Mouse (Mus musculus) left cerebral cortex, postnatal 10 days (tissue): ENCODE data around the gene Mlf2. TPM values are rescaled to one million over a fixed set of nuclear protein-coding genes. Genes with fewer than 3 reads are reported as not detected.

Experiments
- DNase-seq, 2 experiments: peaks; one replicate each; pipeline ENCODE4 v3.0.0; 2021 to 2022; ENCODE audit warnings: low spot score in 2 of 2, mixed read lengths in 1 of 2; ENCODE audit errors: extremely low spot score in 1 of 2
- intact Hi-C: fragments of 180-260 bp; cut with DNase I; formaldehyde crosslinking; loops from one replicate; pipeline ENCODE4 v1.15.1; 2025
- total RNA-seq, 2 experiments: library from RNA; stranded (reverse); gene quantifications; 2 replicates each; pipeline ENCODE4 v1.2.3; 2021

Mlf2 gene
- total RNA-seq, 2 experiments from 2014 or later: 597 to 610 TPM

DNA sequence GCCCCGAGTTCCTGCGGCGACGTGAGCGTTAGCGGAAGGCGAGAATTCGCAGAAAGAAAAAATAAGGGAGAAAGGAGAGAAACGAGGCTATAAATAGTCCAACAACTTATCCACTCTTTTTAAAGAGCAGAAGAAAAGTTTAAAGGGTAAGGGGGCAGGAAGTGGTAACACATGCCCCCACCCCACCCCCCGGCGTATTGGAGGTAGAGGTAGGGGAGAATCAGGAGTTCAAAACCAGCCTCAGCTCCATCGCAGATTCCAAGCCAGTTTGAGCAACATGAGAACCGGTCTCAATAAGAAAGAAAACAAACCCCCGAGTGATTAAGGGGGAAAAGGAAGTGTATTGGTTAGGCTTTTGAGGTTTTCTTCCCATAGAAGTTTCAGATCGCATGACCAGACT lies 34.6 kb downstream of the Mlf2 start:
- intact Hi-C loops: no loop called here
- no peak for DNase-seq

DNA sequence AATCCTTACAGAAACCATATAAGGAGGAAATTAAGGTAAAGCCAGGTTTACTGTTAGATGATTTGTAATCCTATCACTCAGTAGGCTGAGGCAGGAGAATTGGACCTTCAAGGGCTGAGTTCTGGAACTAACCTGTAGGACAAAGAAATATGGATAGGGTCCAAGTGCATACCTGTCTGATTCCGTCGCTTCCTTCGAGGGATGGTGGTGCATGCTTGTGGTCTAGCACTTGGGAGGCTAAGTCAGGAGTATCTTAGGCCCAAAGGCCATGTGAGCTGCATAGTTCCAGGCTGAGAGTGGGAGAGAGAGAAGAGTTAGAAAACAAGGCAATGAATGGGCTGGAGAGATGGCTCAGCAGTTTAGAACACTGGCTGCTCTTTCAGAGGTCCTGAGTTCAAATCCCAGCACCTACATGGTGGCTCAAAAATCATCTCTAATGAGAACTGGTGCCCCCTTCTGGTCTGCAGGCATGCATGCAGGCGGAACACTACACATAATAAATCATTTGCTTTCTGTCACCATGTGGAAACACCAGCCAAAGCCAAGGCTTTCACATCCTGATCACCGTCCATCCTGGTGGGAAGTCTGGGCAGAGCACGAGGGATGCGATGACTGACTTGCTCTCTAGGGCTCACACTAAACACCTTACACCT lies 35.4 kb downstream of the Mlf2 start:
- intact Hi-C loops: no loop called here
- no peak for DNase-seq

GRCm38 (mm10) chr6:124967766-124968165 lies 36.6 kb downstream of the Mlf2 start:
- DNase-seq: peak in 1 of 2 experiments; percentile 54
- intact Hi-C loops: no loop called here

Other genes starting within 250 kb of the Mlf2 start
- gene Emg1, start 219.2 kb upstream of the Mlf2 start, total RNA-seq: 10 to 100 TPM; 38.0 to 42.6 TPM
- gene Phb2, start 219.1 kb upstream of the Mlf2 start, total RNA-seq: 100 to 1,000 TPM; 151 to 160 TPM
- gene Ptpn6, start 192.7 kb upstream of the Mlf2 start, total RNA-seq: 1 to 10 TPM; 3.4 to 4.7 TPM
- gene Grcc10, start 190.0 kb upstream of the Mlf2 start, total RNA-seq: 100 to 1,000 TPM; 298 to 316 TPM
- gene Gm45234, start 175.4 kb upstream of the Mlf2 start, total RNA-seq: not detected
- gene Atn1, start 174.9 kb upstream of the Mlf2 start, total RNA-seq: 100 to 1,000 TPM; 156 to 158 TPM
- gene Eno2, start 161.7 kb upstream of the Mlf2 start, total RNA-seq: 100 to 1,000 TPM; 466 to 486 TPM
- under 1 TPM; 0.41 to 0.77 TPM for gene Lrrc23, start 151.7 kb upstream of the Mlf2 start, total RNA-seq
- 1 to 10 TPM; 4.4 to 5.3 TPM for gene Spsb2, start 122.7 kb upstream of the Mlf2 start, total RNA-seq
- 100 to 1,000 TPM; 512 to 527 TPM for gene Tpi1, start 117.1 kb upstream of the Mlf2 start, total RNA-seq
- 100 to 1,000 TPM; 194 to 200 TPM for gene Usp5, start 101.9 kb upstream of the Mlf2 start, total RNA-seq
- gene Cdca3, start 101.8 kb upstream of the Mlf2 start, total RNA-seq: 1 to 10 TPM; 2.8 to 4.4 TPM
- gene Gnb3, start 91.1 kb upstream of the Mlf2 start, total RNA-seq: under 1 TPM; 0.19 to 0.28 TPM
- 10 to 100 TPM; 30.7 to 32.5 TPM for gene P3h3, start 73.6 kb upstream of the Mlf2 start, total RNA-seq
- gene Gpr162, start 67.4 kb upstream of the Mlf2 start, total RNA-seq: 100 to 1,000 TPM; 214 to 216 TPM
- 1 to 10 TPM; 1.2 to 3.7 TPM for gene Cd4, start 43.2 kb upstream of the Mlf2 start, total RNA-seq
- gene Lag3, start 19.7 kb upstream of the Mlf2 start, total RNA-seq: 1 to 10 TPM; 1.4 to 1.5 TPM
- gene Ptms, start 11.3 kb upstream of the Mlf2 start, total RNA-seq: 1,000 to 10,000 TPM; 1,368 to 1,394 TPM
- gene Cops7a, start 34.2 kb downstream of the Mlf2 start, total RNA-seq: 100 to 1,000 TPM; 115 to 116 TPM
- gene Pianp, start 65.3 kb downstream of the Mlf2 start, total RNA-seq: 100 to 1,000 TPM; 116 TPM
- gene Zfp384, start 77.8 kb downstream of the Mlf2 start, total RNA-seq: 10 to 100 TPM; 41.0 to 41.2 TPM
- 10 to 100 TPM; 56.9 to 59.9 TPM for gene Ing4, start 108.4 kb downstream of the Mlf2 start, total RNA-seq
- 1 to 10 TPM; 8.0 to 8.7 TPM for gene Acrbp, start 118.3 kb downstream of the Mlf2 start, total RNA-seq
- gene Lpar5, start 136.5 kb downstream of the Mlf2 start, total RNA-seq: 1 to 10 TPM in 1 of 2 experiments, under 1 TPM in 1; 0.45 to 1.0 TPM
- 100 to 1,000 TPM; 147 to 157 TPM for gene Chd4, start 164.6 kb downstream of the Mlf2 start, total RNA-seq
- gene Nop2, start 200.5 kb downstream of the Mlf2 start, total RNA-seq: 10 to 100 TPM; 32.4 to 35.6 TPM
- 10 to 100 TPM; 38.7 to 40.2 TPM for gene Iffo1, start 213.9 kb downstream of the Mlf2 start, total RNA-seq
- 1,000 to 10,000 TPM; 1,896 to 1,966 TPM for gene Gapdh, start 235.1 kb downstream of the Mlf2 start, total RNA-seq